Mouse (Mus musculus) right cerebral cortex, postnatal 36 days (tissue): ENCODE measurements around the gene Spsb4.

Source experiments
- DNase-seq, 2 experiments: peaks; one replicate each; pipeline ENCODE4 v3.0.0; 2022; ENCODE audit warnings: low spot score in 2 of 2, mixed read lengths in 1 of 2

The Spsb4 gene

DNA sequence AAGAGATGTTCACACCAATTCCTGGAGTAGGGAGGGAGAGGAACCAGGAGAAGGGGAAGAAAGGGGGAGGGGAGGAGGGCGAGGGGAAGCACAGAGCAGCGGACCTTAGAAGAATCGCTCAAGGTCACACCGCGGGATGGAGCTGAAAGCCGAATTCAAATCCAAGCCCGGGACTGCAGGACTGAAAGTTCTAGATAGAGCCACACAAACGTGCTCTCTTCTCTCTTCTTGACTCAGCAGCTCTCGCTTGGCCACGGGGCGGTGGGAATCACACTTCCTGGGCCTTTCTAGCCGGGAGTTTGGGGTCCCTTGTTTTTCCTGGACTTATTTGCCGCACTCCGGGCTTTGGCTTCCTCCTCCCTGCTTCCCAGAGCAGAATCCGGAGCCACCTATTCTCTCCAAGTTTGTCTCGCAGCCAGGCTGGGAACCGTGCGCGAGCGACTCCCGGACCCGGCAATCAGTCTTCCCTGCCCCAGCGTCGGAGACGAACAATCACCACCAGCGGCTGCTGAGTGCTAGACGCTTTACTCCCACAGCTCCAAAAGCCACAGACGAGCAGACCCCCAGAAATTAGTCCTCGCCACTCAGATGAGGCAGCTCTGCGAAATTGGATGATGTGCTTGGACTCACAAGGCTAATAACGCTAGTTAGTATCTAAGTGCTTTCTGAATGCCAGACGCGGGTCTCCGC lies 1.4 kb downstream of the Spsb4 start:
- DNase-seq: peak in 1 of 2 experiments; percentile 20

DNA sequence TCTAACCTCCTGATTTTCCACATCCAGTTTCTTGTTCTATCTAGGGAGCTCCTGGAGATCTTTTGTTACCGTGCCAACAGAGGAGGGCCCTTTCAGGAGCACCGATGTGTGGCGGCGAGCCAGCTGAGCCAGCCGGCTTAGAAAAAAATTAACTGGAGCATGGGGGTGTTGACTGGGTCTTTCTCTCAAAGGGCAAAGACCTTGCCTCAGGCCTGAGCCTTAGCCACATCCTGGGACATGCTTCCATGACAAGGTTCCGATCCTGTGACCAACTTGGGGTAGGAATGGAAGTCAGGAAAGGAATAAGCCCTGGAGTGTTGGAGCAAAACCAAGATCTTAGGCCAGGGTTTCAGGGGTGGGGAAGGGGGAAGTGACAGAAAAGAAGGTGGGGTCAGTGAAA lies 2.9 kb downstream of the Spsb4 start:
- no peak for DNase-seq

DNA sequence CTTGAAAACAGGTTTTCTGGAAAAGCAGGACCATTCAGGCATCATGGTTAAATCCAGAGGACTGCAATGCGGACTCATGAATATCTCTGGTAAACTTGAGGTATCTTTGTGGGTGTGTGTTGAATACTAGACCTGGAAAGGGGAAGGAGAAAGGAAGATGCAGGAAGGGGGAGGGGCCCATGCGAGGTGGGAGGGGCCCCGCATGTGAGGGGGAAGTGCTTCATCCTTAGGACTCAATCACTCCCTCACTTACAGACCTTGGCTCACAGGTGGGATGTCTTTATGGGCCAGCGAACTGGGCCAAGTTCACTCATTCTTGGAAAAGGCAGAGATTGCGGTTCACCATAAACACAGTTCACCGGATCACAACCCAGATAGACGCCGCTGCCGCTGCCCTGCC lies 4.9 kb downstream of the Spsb4 start:
- no peak for DNase-seq

DNA sequence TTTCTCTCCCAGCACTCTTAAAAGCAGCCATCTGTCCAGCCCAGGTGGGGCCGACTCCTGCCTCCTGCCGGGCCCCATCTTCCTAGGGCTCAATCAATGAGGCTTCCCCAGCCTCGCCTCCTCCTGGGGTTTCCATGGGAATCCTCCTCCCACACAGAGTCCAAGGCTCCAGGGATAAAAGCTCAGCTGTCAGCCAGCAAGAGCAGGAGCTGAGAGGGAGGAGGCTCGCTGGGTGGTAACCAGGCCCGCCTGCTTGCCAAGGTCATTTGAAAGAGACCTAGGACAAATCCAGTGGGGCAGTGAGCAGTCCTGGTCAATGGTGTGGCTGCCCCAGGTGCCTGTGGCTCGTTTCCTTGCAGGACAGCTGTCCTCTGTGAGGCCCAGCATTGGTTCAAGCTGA lies 5.5 kb downstream of the Spsb4 start:
- peak; percentile 43 to 55 for DNase-seq

DNA sequence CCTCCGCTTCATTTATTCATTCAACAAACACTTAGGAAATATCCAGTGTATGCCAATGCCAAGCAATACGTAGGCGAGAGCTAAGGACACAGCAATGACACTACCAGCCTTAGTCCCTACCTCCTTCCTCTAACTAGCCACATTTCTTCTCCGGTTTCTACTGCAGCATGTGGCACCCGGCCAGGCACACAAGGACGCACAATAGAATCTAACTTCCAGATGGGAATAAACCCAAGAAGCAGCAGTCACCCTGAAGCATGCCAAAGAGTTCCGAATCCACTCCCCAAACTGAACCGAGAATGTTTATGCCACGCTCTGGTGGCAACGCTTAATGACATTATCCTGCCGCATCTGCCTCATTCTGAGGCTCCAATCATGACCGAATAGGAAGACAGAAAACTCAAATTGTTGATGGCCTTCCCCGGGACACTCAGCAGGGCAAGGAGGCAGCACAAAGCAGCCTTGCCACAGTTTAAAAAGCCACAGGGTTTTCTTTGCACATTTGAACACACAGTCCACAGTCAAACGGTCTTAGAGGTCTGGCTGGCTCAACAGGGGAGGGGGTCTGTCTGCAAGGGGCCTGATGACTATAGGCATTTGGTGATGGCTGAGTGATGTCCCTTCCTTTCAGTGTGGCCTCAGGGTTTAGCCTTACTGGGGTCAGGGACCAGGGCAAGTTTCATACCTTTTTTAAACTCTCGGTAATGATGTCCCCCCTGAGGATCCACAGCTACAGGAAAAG lies 7.0 kb downstream of the Spsb4 start:
- DNase-seq: peak in 1 of 2 experiments; percentile 26

DNA sequence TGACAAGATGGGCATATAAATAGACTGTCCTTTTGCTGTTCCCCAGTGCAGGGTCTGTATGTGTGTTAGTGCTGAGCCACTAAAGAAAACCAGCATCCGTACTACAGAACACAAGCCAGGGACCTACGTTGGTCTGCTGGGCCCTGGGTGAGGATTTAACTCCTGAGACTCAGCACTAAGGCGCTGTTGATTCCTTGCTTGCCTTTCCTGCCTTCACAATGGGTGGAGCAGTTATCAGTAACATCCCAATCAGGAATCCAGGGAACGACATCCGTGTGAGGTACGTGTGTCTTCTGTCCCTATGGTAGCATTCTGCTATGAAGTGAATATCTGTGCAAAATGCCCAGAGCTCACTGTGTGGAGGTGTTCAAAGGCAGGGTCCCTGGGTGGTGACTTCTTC lies 8.2 kb downstream of the Spsb4 start:
- DNase-seq: no peak

GRCm38 (mm10) chr9:97004726-97005125 lies 13.9 kb downstream of the Spsb4 start:
- no peak for DNase-seq

- no peak for DNase-seq
These were observed 15.5 kb downstream of the Spsb4 start for GRCm38 (mm10) chr9:97003173-97003572.

DNA sequence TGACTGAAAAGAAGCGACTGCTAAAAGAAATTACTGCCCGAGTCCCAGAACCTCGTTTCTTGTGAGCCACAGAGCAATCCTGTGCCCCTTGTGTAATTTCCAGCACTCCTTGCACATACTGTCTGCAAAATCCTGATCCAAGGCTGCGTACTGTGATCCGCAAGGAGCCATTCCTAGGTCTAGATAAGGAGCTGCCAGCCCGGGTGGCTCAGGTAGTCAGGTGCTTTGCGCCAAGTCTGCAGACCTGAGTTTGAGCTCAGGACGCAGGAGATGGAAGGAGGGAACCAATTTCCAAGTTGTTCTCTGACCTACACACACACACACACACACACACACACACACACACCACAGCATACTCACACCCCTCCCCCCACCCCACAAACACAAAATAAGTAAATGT lies 16.0 kb downstream of the Spsb4 start:
- no peak for DNase-seq

DNA sequence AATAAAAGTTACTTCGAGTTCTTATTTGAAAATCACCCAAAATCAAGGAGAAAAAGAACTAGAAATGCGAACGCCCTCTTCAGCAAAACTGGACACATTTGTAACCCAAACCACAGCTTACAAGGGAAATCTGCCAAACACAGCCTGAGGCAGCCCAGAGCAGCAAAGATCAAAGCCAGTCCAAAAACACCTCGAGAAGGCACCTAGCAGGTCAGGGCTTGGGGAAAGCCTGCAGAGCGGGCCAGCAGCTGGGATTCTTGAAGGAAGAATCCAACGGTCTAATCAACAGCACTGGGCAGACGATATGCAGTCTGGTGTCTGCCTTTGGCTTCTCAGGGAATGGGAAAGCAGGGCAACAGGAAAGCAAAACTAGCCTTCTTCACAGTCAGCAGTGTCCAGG lies 16.6 kb downstream of the Spsb4 start:
- DNase-seq: no peak

DNA sequence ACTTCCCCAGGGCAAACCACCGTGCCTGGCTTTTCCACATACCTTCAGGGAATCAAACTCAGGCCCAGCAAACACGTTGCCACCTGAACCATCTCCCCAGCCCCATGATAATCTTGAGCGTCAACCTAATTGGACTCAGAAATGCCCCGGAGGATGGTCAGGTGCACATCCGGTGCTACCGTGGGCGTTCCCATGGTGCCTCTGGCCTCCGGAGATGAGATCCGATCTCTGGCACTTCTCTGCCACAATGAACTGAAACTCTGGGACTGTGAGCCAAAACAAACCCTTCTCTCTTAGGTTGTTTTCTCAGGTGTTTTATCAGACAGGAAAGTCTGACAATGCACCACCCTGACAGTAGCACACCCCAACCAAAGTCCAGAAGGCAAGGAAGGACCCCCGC lies 17.2 kb downstream of the Spsb4 start:
- no peak for DNase-seq

DNA sequence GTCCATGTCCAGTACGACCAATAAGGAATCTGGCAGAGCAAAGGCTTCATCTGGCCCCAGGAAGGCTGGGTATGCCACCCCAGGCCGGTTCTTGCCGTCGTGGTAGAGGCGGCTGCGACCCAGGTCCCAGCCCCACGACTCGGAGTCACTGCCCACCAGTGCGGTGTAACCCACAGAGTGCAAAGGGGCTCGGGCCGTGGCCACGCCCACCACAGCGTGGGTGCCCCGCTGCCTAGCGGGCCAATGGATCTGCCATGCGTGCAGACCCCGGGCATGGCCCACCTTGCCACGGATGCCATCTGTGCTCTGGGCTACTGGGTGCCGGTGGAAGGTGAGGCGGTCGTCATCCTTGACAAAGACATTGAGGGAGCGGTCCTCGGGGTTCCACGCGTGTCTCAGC lies 22.9 kb downstream of the Spsb4 start:
- DNase-seq: no peak

- DNase-seq: no peak
These were observed 23.9 kb downstream of the Spsb4 start for GRCm38 (mm10) chr9:96994733-96995132.

- DNase-seq: no peak
These were observed 27.5 kb downstream of the Spsb4 start for GRCm38 (mm10) chr9:96991118-96991517.

DNA sequence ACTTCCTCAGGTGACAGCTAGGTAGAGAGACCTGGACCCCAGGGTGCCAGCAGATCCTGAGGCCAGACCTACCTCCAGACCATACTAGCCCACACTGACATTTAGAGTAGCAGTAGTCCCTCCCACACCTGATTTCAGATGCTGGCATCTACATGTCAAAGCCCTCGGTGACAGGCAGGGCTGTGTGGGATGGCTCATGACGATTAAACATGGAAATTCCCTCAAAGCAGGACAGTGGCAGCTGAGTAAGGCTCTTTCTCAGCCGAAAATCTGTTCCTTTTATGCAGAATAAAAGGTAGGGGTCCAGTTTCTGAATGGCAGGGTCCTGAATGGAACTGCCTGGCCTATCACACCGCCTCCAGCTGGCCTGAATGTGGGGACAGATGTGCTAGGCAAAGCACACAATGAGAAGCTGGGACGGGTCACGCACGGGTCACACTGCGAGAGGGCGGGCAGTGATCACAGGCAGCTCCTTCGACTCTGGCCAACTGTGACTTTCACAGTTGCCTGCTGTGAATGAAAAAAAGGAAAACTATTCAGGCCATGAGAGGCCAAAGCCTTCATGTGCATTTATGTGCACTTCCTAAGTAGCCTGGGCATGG lies 29.2 kb downstream of the Spsb4 start:
- no peak for DNase-seq

DNA sequence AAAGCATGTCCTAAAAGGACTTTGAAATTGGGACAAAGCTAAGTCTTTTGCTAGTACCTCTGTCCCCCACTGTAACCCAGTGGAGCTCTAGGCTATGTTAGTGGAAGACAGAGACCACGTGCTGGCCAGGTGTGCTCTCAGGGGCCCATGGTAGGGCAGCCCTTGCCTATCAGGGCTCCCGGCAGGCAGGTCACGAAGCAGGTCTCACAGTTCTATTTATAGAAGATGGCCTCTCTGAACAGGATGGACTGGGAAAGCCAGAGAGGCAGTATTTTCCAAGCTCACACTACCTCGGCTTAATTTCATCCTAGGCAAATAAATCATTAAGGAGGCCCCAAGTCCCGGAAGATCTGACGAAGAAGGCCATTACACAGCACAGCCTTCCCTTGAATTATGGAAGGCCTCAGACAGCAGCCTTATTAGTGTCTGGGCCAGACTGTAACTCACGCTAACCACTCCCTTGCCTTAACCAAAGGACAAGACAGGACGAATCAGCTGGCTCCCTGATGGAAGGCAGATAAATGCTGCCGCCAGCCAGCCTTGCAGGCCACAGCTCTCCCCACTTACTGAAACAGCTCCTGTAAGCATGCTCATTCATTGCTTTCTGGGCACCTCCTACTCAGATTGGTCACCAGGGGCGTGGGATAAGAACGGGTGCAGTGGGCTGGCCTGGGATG lies 31.7 kb downstream of the Spsb4 start:
- no peak for DNase-seq

DNA sequence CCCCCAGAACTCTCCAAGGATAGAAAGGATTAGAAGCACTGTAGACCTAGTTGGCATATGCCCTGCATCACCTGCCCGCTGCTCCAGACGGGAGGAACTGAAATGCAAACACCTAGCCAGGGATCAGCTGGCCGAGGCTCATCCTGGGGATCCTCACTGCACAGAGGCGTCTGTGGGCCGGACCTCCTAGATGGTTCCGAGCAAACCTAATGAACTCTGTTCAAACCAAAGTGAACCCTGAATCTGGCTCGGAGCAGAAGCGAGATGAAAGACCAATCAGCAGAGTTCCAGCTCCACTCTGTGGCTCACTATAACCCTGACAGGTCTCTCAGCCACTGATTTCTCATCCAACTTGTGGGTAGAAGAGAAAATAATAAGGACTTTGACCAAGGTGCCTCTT lies 34.6 kb downstream of the Spsb4 start:
- DNase-seq: no peak

DNA sequence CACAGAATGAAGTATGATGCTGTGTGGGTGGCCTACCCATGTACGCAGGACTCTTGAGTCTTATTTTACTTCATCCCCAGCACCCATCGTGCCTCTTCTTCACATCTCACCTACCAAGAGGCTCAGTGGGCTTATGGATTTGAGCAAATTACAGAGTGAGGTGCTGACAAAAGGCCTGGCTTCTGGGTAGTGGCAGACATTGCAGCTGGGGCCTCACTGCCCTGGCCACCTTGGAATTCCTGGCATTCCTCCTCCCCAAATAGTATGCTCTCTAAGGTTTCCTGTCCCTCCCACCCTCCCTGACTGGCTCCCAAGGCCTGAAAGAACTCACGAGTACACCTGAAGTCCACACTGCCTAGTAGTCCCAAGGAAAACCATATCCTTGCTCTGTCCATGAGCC lies 35.7 kb downstream of the Spsb4 start:
- DNase-seq: no peak

DNA sequence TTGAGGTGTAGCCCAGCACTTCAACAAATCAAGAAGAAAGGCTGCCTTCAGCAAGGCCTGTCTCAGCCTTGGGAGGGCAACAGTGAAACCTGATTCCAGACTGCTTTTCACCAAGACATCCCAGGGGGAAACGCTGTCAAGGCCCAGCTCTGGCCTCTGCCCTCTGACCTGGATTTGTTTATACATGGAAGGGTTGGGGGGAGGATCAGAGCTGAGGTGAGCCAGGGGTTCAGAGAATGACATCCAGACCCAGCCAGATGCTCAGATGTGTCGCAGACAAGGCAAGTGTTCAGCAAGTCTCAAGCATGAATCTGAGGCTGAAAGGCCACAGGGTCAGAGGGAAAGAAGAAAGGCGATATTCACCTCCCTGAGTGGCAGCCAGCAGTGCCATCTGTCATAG lies 36.3 kb downstream of the Spsb4 start:
- no peak for DNase-seq

DNA sequence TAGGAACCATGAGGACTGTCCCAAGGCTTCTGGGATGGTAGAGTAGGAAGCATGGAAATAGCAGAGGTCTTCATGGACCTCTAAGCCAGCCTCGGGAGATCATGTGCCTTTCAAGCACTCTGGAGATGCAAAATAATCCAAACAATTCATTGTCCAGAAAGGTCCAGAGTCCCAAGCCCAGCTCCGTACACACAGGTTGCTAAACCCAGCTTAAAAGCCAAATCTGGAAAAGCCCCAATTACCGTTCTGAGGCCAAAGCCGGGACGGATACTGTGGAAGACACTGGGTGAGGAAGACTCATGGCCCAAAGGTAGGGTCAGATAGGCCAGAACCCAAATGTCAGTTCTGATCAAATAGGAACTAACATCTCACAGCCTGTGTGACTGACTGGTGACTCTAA lies 36.8 kb downstream of the Spsb4 start:
- DNase-seq: no peak

DNA sequence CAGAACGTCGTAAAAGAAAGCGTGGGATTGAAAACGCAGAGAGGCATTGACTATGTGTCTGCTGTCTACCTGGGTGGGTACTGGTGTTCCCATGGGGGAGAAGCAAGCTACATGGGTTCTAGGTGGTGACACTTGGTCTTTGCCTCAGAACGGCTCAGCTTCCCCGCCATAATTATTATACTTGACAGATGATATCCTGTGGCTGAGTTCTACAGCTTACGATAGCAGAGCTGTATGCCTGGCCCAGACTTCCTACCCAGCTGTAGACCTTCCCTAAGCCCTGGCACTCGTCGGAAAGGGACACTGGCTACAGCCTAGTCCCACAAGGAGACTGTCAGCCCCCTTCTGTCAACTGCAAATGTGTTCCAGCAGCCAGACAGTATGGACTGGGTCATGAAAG lies 37.5 kb downstream of the Spsb4 start:
- no peak for DNase-seq
